Mouse (Mus musculus) kidney, adult 2 months (tissue): ENCODE results near the gene Lef1. TPM values are rescaled to one million over a fixed set of nuclear protein-coding genes. Genes with fewer than 3 reads are reported as not detected.

Source experiments
- DNase-seq: peaks from one replicate; pipeline ENCODE4 v3.0.0; 2021
- H3K27ac ChIP-seq: fragments of 200-500 bp; 2 replicates; pipeline ENCODE4 v1.5.1; 2012; ENCODE audit warnings: low read depth, low read length, control low read depth, inconsistent platforms; ENCODE audit not compliant: insufficient read depth
- H3K27me3 ChIP-seq: fragments of 200-500 bp; replicated peaks from 2 replicates; pipeline ENCODE4 v1.6.1; 2012; ENCODE audit warnings: mild to moderate bottlenecking, moderate library complexity, low read length, inconsistent platforms; ENCODE audit not compliant: control insufficient read depth, insufficient read depth
- H3K36me3 ChIP-seq: fragments of 200-500 bp; 2 replicates; pipeline ENCODE4 v1.6.1; 2012; ENCODE audit warnings: mild to moderate bottlenecking, moderate library complexity, low read length, inconsistent platforms; ENCODE audit not compliant: control insufficient read depth, insufficient read depth
- H3K4me1 ChIP-seq: fragments of 200-500 bp; 2 replicates; pipeline ENCODE4 v1.6.1; 2011; ENCODE audit warnings: low read length; ENCODE audit not compliant: control insufficient read depth, insufficient read depth
- H3K4me3 ChIP-seq: fragments of 200-500 bp; 2 replicates; pipeline ENCODE4 v1.5.1; 2011; ENCODE audit warnings: mild to moderate bottlenecking, low read depth, low read length, control low read depth; ENCODE audit not compliant: insufficient read depth
- CTCF ChIP-seq: fragments of 200-500 bp; conservative IDR thresholded peaks from 2 replicates; pipeline ENCODE4 v1.5.1; 2011; ENCODE audit warnings: low read depth, mild to moderate bottlenecking, control low read depth, low read length, moderate library complexity, mixed read lengths; ENCODE audit not compliant: insufficient read depth, insufficient read length
- POLR2A ChIP-seq: fragments of 200-500 bp; IDR thresholded peaks from one replicate; pipeline ENCODE4 v1.6.1; 2011; ENCODE audit warnings: low read depth, low read length, control low read depth
- WGBS: fragments of 180-500 bp; shearing (Covaris S2); methylation state at CpG from one replicate; pipeline ENCODE4 v1.1.7; 2018; 5-methylcytosine and 5-hydroxymethylcytosine counted together
- polyA plus RNA-seq: library from polyadenylated mRNA; depleted of rRNA; stranded (reverse); fragments of >200 nt; gene quantifications from 2 replicates; pipeline ENCODE4 v1.2.3, GENCODE M21; 2012

Lef1 gene
- polyA plus RNA-seq, 1 experiment, result 8.4 TPM

GRCm38 (mm10) chr3:131126438-131126837 lies 16.2 kb downstream of the Lef1 start:
- Histone ChIP-seq H3K27ac (no peak overlapping the region), H3K4me3 (no peak overlapping the region), H3K27me3 (no peaks in the 10 kb centered on the region), H3K36me3 (no peaks in the 10 kb centered on the region), H3K4me1 (no peaks in the 10 kb centered on the region)
- 76% methylated on average over 4 of the region's 4 CpGs for WGBS
- no peak for DNase-seq
- TF ChIP-seq POLR2A, result no peak
- no peak for TF ChIP-seq CTCF

GRCm38 (mm10) chr3:131134003-131134402 lies 23.7 kb downstream of the Lef1 start:
- DNase-seq, result no peak
- Histone ChIP-seq H3K27me3 (no peaks in the 10 kb centered on the region), H3K4me1 (no peaks in the 10 kb centered on the region), H3K27ac (no peak overlapping the region), H3K36me3 (no peaks in the 10 kb centered on the region), H3K4me3 (no peak overlapping the region)
- no peak for TF ChIP-seq POLR2A
- TF ChIP-seq CTCF, result no peak
- 72% methylated on average over 9 of the region's 9 CpGs for WGBS

- Histone ChIP-seq H3K27ac (no peak overlapping the region), H3K27me3 (no peaks in the 10 kb centered on the region), H3K36me3 (no peaks in the 10 kb centered on the region), H3K4me3 (no peak overlapping the region), H3K4me1 (no peaks in the 10 kb centered on the region; the same call in 1 of the 2 replicates)
- 60% methylated on average over 9 of the region's 9 CpGs for WGBS
- TF ChIP-seq CTCF (no peak), POLR2A (no peak)
- DNase-seq, result no peak
These were observed 25.2 kb downstream of the Lef1 start for GRCm38 (mm10) chr3:131135434-131135833.

- WGBS, result 33% methylated on average over 8 of the region's 8 CpGs
- Histone ChIP-seq H3K4me1 (no peaks in the 10 kb centered on the region; the same call in 1 of the 2 replicates), H3K27ac (no peak overlapping the region), H3K27me3 (no peaks in the 10 kb centered on the region), H3K36me3 (no peaks in the 10 kb centered on the region), H3K4me3 (no peak overlapping the region)
- no peak for DNase-seq
- TF ChIP-seq POLR2A (no peak), CTCF (no peak)
These were observed 26.2 kb downstream of the Lef1 start for GRCm38 (mm10) chr3:131136455-131136854.

- no peak for TF ChIP-seq CTCF
- TF ChIP-seq POLR2A, result no peak
- no peak for DNase-seq
- Histone ChIP-seq H3K4me3 (no peak overlapping the region), H3K4me1 (no peaks in the 10 kb centered on the region; the same call in 1 of the 2 replicates), H3K27ac (no peak overlapping the region), H3K36me3 (no peaks in the 10 kb centered on the region), H3K27me3 (no peaks in the 10 kb centered on the region)
- 55% methylated on average over 18 of the region's 18 CpGs for WGBS
These were observed 27.0 kb downstream of the Lef1 start for GRCm38 (mm10) chr3:131137119-131137781.

- no peak for TF ChIP-seq CTCF
- no peak for TF ChIP-seq POLR2A
- Histone ChIP-seq H3K27ac (no peak overlapping the region), H3K4me3 (no peak overlapping the region), H3K4me1 (no peaks in the 10 kb centered on the region; the same call in 1 of the 2 replicates), H3K27me3 (0 out of 2 replicates have a peak, but pooled peaks cover under 1% of the 10 kb centered on the region), H3K36me3 (no peaks in the 10 kb centered on the region)
- WGBS, result 88% methylated on average over 9 of the region's 9 CpGs
- no peak for DNase-seq
These were observed 28.0 kb downstream of the Lef1 start for GRCm38 (mm10) chr3:131138224-131138623.

GRCm38 (mm10) chr3:131138797-131139196 lies 28.5 kb downstream of the Lef1 start:
- TF ChIP-seq CTCF (no peak), POLR2A (no peak)
- H3K27ac ChIP-seq, result no peak overlapping the region
- H3K4me3 ChIP-seq, result no peak overlapping the region
- WGBS, result 89% methylated on average over 8 of the region's 8 CpGs
- no peaks in the 10 kb centered on the region for H3K36me3 ChIP-seq
- 0 out of 2 replicates have a peak, but pooled peaks cover 1% of the 10 kb centered on the region for H3K27me3 ChIP-seq
- H3K4me1 ChIP-seq, result no peaks in the 10 kb centered on the region; the same call in 1 of the 2 replicates
- DNase-seq, result no peak
